Mouse (Mus musculus) midbrain, embryonic 16.5 days (tissue): Measurements from ENCODE around the gene Rps29. TPM values are rescaled to one million over a fixed set of nuclear protein-coding genes. Genes with fewer than 3 reads are reported as not detected.

Experiments
- ATAC-seq: fragments of 200-750 bp; cut with Nextera tagmentation; 2 replicates; pipeline ENCODE4 v1.8.0; 2017; ENCODE audit warnings: moderate TSS enrichment
- H3K27ac ChIP-seq: fragments of 300-500 bp; sonication (generic); 2 replicates; pipeline ENCODE4 v1.5.1; 2014; ENCODE audit warnings: mild to moderate bottlenecking, low read length, mixed read lengths
- H3K27me3 ChIP-seq: fragments of 300-500 bp; sonication (generic); 2 replicates; pipeline ENCODE4 v1.6.1; 2014; ENCODE audit warnings: low read depth, low read length, mixed read lengths; ENCODE audit not compliant: control insufficient read depth, insufficient read depth
- H3K36me3 ChIP-seq: fragments of 300-500 bp; sonication (generic); 2 replicates; pipeline ENCODE4 v1.6.1; 2014; ENCODE audit warnings: mild to moderate bottlenecking, low read length, moderate library complexity, mixed read lengths; ENCODE audit not compliant: control insufficient read depth, insufficient read depth
- H3K4me1 ChIP-seq: fragments of 300-500 bp; sonication (generic); 2 replicates; pipeline ENCODE4 v1.6.1; 2014; ENCODE audit warnings: mild to moderate bottlenecking, low read length, mixed read lengths; ENCODE audit not compliant: control insufficient read depth, insufficient read depth
- H3K4me2 ChIP-seq: fragments of 300-500 bp; sonication (generic); 2 replicates; pipeline ENCODE4 v1.6.1; 2014; ENCODE audit warnings: mild to moderate bottlenecking, low read length, mixed read lengths
- H3K4me3 ChIP-seq: fragments of 300-500 bp; sonication (generic); 2 replicates; pipeline ENCODE4 v1.5.1; 2014; ENCODE audit warnings: low read depth, mild to moderate bottlenecking, low read length, moderate library complexity, mixed read lengths
- H3K9ac ChIP-seq: fragments of 300-500 bp; sonication (generic); 2 replicates; pipeline ENCODE4 v1.6.1; 2014; ENCODE audit warnings: low read depth, low read length, mixed read lengths
- H3K9me3 ChIP-seq: fragments of 300-500 bp; sonication (generic); replicated peaks from 2 replicates; pipeline ENCODE4 v1.6.1; 2014; ENCODE audit warnings: mild to moderate bottlenecking, low read length, mixed read lengths; ENCODE audit not compliant: control insufficient read depth, poor library complexity, severe bottlenecking
- WGBS: fragments of 180-500 bp; shearing (Covaris S2); extraction: QIAGEN DNeasy Blood & Tissue Kit; methylation state at CpG from one replicate; pipeline ENCODE4 v1.1.7; 2014; 5-methylcytosine and 5-hydroxymethylcytosine counted together
- polyA plus RNA-seq: library from polyadenylated mRNA; unstranded; fragments of >200 nt; fragmentation: Nextera tagmentation; extraction: Ambion mirVana; gene quantifications from 2 replicates; pipeline ENCODE4 v1.2.1, GENCODE M21; 2015

The Rps29 gene
- polyA plus RNA-seq, 1 experiment from 2014 or later = 919 TPM

GRCm38 (mm10) chr12:69196444-69197377 lies 37.7 kb upstream of the Rps29 start, which contains the start of gene Gm49383:
TSS of gene Gm49383 (minus strand) at chr12:69197104.
- ATAC-seq = peak; percentile 88

DNA sequence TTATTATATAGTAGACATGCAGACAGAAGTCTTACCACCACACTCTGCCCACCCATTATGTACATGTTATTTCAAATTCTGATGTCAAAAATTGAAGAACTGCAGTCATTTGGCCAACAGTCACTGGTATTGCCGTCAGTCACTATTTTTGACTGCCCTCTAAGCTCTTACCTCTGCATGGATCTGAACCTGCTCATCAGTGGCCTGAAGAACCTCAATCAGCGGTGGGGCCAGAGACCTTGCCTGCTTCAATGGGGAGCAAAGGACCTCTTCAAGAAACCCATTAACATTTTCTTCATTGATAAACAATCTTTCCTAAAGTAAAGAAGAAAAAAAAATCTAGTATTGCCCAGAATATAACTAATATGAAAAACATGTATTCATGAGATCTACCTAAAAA lies 33.7 kb upstream of the Rps29 start:
- Histone ChIP-seq H3K9ac (no peak overlapping the region), H3K27ac (no peak overlapping the region), H3K4me1 (peaks cover 14% of the 10 kb centered on the region), H3K27me3 (no peaks in the 10 kb centered on the region), H3K36me3 (peaks cover 5% of the 10 kb centered on the region; the same call in 1 of the 2 replicates), H3K9me3 (no peaks in the 10 kb centered on the region), H3K4me3 (no peak overlapping the region), H3K4me2 (no peak overlapping the region)
- no peak for ATAC-seq
- 93% methylated on average over 2 of the region's 2 CpGs for WGBS

More at GRCm38 (mm10) chr12:69196444-69197377, 37.7 kb upstream of the Rps29 start, which contains the start of gene Gm49383:
- H3K36me3 ChIP-seq = no peaks in the 10 kb centered on the region
- no peaks in the 10 kb centered on the region for H3K9me3 ChIP-seq
- H3K4me3 ChIP-seq = peak within 1 kb of the TSS; percentile 79
- peaks cover 29% of the 10 kb centered on the region for H3K4me1 ChIP-seq
- WGBS = under 1% methylated on average over 74 of the region's 75 CpGs
- peak within 1 kb of the TSS; percentile 75 for H3K4me2 ChIP-seq
- no peaks in the 10 kb centered on the region for H3K27me3 ChIP-seq
- H3K27ac ChIP-seq = peak within 1 kb of the TSS; percentile 83
- peak within 1 kb of the TSS; percentile 86 for H3K9ac ChIP-seq

DNA sequence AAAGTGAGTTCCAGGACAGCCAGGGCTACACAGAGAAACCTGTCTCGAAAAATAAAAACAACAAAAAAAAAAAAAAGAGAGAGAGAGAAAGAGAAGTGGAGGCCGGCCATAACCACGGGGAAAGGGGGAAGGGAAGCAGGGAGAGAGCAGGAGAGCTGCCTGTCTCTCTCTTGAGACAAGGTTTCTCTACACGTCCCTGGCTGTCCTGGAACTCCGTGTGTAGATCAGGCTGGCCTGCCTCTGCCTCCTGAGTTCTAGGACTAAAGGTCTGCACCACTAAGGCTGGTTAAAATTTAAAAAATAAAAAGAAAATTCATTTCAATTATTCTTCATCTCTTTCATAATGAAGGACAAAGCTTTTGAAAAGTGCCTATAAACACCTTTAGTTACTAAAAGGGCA lies 32.4 kb upstream of the Rps29 start:
- Histone ChIP-seq H3K4me3 (no peak overlapping the region), H3K9ac (no peak overlapping the region), H3K36me3 (peaks cover 5% of the 10 kb centered on the region; the same call in 1 of the 2 replicates), H3K27me3 (no peaks in the 10 kb centered on the region), H3K4me1 (peaks cover 23% of the 10 kb centered on the region), H3K27ac (no peak overlapping the region), H3K4me2 (no peak overlapping the region), H3K9me3 (no peaks in the 10 kb centered on the region)
- ATAC-seq = no peak
- WGBS = 96% methylated on average over 5 of the region's 5 CpGs

- 97% methylated on average over 1 of the region's 1 CpGs for WGBS
- Histone ChIP-seq H3K4me3 (no peak overlapping the region), H3K9me3 (no peaks in the 10 kb centered on the region), H3K4me2 (no peak overlapping the region), H3K27ac (no peak overlapping the region), H3K4me1 (peaks cover 18% of the 10 kb centered on the region), H3K9ac (no peak overlapping the region), H3K36me3 (peaks cover 5% of the 10 kb centered on the region; the same call in 1 of the 2 replicates), H3K27me3 (no peaks in the 10 kb centered on the region)
- ATAC-seq = no peak
Measured at GRCm38 (mm10) chr12:69190522-69190921, 31.5 kb upstream of the Rps29 start.

DNA sequence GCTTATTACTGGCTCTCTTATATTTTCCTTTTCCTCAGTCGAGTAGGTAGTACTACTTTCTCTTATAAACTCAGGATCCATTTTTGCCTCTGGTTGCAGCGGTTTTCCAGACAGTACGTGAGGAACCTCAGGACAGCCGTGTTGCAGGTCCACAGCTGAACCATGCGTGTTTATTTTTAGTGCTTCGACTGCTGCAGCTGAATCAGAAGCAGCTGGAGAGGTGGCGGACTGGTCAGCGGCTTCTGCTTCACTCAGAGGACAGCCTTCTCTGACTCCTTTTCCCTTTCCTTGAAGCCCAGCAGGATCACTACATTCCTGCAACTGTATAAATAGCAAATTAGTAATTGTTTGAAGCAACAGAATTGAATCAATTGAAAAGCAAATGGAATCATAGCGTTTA lies 31.1 kb upstream of the Rps29 start:
- Histone ChIP-seq H3K4me3 (no peak overlapping the region), H3K36me3 (peaks cover 5% of the 10 kb centered on the region; the same call in 1 of the 2 replicates), H3K9me3 (no peaks in the 10 kb centered on the region), H3K9ac (no peak overlapping the region), H3K4me2 (no peak overlapping the region), H3K27me3 (no peaks in the 10 kb centered on the region), H3K4me1 (peaks cover 20% of the 10 kb centered on the region), H3K27ac (no peak overlapping the region)
- no peak for ATAC-seq
- WGBS = 94% methylated on average over 9 of the region's 9 CpGs

DNA sequence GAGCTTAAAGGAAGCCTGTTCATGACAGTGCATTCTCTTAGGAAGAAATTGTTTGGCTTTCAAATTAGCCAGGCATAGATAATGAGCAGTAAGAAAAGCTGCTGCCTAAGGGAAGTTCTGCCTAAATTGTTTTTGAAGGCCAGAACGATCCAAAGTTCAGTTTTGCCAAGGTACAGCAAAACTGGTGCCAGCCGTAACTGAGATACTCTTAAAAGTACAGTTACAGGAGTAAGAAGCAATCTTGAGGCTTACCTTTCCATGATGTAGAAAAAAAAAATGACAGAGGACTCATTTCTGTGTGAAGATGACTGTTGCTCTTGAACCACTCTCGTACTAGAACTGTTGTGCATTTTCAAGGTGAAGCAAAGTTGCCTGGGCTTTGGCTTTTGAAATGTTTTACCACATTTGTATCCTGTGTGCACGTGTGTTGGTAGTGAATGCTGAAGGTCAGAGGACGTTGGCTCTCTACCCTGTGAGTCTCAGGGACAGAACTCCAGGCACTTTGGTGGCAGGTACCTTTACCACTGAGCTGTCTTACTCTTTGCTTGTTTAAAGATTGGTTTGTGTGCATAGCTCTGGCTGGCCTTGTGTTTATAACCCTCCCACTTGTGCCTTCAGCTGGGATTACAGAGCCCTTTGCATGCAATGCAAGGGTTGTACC lies 28.0 kb upstream of the Rps29 start:
- H3K4me3 ChIP-seq = no peak overlapping the region
- no peaks in the 10 kb centered on the region for H3K27me3 ChIP-seq
- H3K27ac ChIP-seq = no peak overlapping the region
- H3K4me1 ChIP-seq = peaks cover 30% of the 10 kb centered on the region
- WGBS = 75% methylated on average over 5 of the region's 5 CpGs
- H3K9me3 ChIP-seq = no peaks in the 10 kb centered on the region
- no peak for ATAC-seq
- H3K36me3 ChIP-seq = peaks cover 5% of the 10 kb centered on the region; the same call in 1 of the 2 replicates
- no peak overlapping the region; the same call in 1 of the 2 replicates for H3K4me2 ChIP-seq
- H3K9ac ChIP-seq = no peak overlapping the region

DNA sequence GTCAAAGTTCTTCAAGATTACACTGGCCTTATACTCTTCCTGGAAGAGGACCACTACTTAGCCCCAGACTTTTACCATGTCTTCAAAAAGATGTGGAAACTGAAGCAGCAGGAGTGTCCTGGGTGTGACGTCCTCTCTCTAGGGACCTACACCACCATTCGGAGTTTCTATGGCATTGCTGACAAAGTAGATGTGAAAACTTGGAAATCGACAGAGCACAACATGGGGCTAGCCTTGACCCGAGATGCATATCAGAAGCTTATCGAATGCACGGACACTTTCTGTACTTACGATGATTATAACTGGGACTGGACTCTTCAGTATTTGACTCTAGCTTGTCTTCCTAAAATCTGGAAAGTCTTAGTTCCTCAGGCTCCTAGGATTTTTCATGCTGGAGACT lies 26.4 kb upstream of the Rps29 start:
- peaks cover 30% of the 10 kb centered on the region for H3K4me1 ChIP-seq
- H3K27me3 ChIP-seq = no peaks in the 10 kb centered on the region
- H3K27ac ChIP-seq = no peak overlapping the region
- ATAC-seq = no peak
- peaks cover 5% of the 10 kb centered on the region; the same call in 1 of the 2 replicates for H3K36me3 ChIP-seq
- 72% methylated on average over 7 of the region's 7 CpGs for WGBS
- no peaks in the 10 kb centered on the region for H3K9me3 ChIP-seq
- H3K9ac ChIP-seq = peak overlapping the region; percentile 87
- H3K4me3 ChIP-seq = peak overlapping the region; percentile 88
- H3K4me2 ChIP-seq = peak overlapping the region; percentile 94

DNA sequence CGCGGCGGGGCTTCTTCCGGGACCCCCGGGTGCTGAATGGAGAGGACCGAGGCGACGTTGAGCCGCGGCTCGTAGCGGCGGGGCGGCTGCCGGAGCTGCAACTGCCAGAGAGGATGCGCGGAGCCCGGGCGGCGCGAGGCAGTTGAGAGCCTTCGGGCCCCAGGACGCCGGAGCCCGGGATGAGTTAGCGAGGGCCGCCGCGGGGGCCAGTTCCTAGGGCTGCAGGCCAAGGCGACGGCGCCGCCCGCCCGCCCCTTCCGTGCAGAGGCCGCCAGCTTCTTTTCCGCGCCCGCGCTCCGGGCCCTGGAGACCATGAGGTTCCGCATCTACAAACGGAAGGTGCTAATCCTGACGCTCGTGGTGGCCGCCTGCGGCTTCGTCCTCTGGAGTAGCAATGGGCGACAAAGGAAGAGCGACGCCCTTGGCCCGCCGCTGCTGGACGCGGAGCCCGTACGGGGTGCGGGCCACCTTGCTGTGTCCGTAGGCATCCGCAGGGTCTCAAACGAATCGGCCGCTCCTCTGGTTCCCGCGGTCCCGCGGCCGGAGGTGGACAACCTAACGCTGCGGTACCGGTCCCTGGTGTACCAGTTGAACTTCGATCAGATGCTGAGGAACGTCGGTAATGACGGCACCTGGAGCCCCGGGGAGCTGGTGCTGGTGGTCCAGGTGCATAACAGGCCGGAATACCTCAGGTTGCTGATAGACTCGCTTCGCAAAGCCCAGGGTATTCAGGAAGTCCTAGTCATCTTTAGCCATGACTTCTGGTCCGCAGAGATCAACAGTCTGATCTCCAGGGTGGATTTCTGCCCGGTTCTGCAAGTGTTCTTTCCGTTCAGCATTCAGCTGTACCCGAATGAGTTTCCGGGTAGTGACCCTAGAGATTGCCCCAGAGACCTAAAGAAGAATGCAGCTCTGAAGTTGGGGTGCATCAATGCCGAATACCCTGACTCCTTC lies 25.6 kb upstream of the Rps29 start:
- Histone ChIP-seq H3K36me3 (no peaks in the 10 kb centered on the region), H3K9ac (peak overlapping the region; percentile 87), H3K4me3 (peak overlapping the region; percentile 88), H3K27me3 (no peaks in the 10 kb centered on the region), H3K4me2 (peak overlapping the region; percentile 94), H3K27ac (peak overlapping the region; percentile 94), H3K4me1 (peaks cover 30% of the 10 kb centered on the region), H3K9me3 (no peaks in the 10 kb centered on the region)
- 1% methylated on average over 86 of the region's 86 CpGs for WGBS
- ATAC-seq = peak; percentile 80
